Mouse (Mus musculus): Measurements from ENCODE around the gene Ncmap. TPM values are rescaled to one million over a fixed set of nuclear protein-coding genes. Genes with fewer than 3 reads are reported as not detected.
A peak's percentile ranks its signal among the peaks of the same experiment; 100 is the strongest.

Gene Ncmap
- total and polyA plus RNA-seq, 3 experiments = not detected

DNA sequence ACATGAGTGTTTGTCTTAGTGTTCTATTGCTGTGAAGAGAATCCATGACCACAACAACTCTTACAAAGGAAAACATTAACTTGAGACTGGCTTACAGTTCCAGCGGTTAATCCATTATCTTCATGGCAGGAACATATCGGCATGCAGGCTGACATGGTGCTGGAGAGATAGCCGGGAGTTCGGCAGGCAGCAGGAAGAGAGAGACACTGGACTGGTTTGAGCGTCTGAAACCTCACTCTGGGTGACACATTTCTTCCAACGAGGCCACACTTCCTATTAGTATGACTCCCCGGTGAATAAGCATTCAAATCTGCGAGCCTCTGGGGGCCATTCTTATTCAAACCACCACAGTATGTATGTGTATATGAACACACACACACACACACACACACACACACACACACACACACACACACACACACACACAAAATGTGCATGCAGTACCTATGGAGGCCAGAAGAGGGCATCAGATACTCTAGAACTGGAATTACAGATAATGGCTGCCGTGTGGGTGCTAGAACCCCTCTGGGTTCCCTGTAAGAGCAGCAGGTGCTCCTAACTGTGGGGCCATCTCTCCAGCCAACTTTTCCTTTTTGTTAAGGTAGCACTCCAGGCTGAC lies 42.0 kb upstream of the Ncmap start:
- DNase-seq (ENCODE audit: extremely low read depth) = peak; percentile 97
- Histone ChIP-seq H3K4me3 (replicated peaks in 1 of 3; ENCODE audit: low read depth in 2 of 3, low read length in 2 of 3, poor library complexity in 1 of 3) (peak overlapping the region in 1 of 3 experiments; percentile 20), H3K9me3 (replicated peaks; ENCODE audit: low read length) (no peaks in the 10 kb centered on the region), H3K36me3 (replicated peaks in 1 of 2; ENCODE audit: control insufficient read depth in 1 of 2, insufficient read depth in 1 of 2, low read length in 1 of 2) (no peaks in the 10 kb centered on the region), H3K9ac (ENCODE audit: insufficient read depth, low read depth) (peak overlapping the region; percentile 73), H3K27me3 (replicated peaks) (no peaks in the 10 kb centered on the region), H3K79me2 (replicated peaks; ENCODE audit: control insufficient read depth, extremely low read depth, insufficient read depth, poor library complexity, severe bottlenecking) (no peaks in the 10 kb centered on the region), H3K4me2 (ENCODE audit: insufficient read depth, low read depth, poor library complexity, severe bottlenecking) (peak overlapping the region; percentile 91), H3K4me1 (ENCODE audit: control insufficient read depth in 1 of 2, insufficient read depth in 2 of 2) (peaks cover 0 to 22% of the 10 kb centered on the region in 2 experiments; a peak in 2 of 4 replicates), H3K27ac (ENCODE audit: insufficient read depth, low read depth) (peak overlapping the region; percentile 94)
- in situ Hi-C loops (cut with MboI; ENCODE audit: low pct_ligation_motif_present, low pct_unique_long_range_greater_than_20kb, low sequenced_read_pairs) = no loop called here
- dilution Hi-C loops (cut with MboI; ENCODE audit: extremely low pct_ligation_motif_present, extremely low pct_unique_long_range_greater_than_20kb, low sequenced_read_pairs) = no loop called here
- TF ChIP-seq ZC3H11A (IDR thresholded peaks at IDR 0.05; ENCODE audit: low read depth, low read length) = no peak
- peak; percentile 88 for TF ChIP-seq JUN (IDR thresholded peaks at IDR 0.05; ENCODE audit: insufficient read depth, low read depth, low read length)
- TF ChIP-seq KAT2A (IDR thresholded peaks at IDR 0.05; ENCODE audit: insufficient replicate concordance, low read length) = no peak
- no peak for TF ChIP-seq USF1 (IDR thresholded peaks at IDR 0.05; ENCODE audit: low read depth, low read length)
- TF ChIP-seq SMC3 (IDR thresholded peaks at IDR 0.05; ENCODE audit: low read depth, low read length) = peak; percentile 60
- no peak for TF ChIP-seq MXI1 (IDR thresholded peaks at IDR 0.05; ENCODE audit: low read depth, low read length)
- TF ChIP-seq E2F4 (IDR thresholded peaks at IDR 0.05; ENCODE audit: insufficient replicate concordance, low read depth, low read length) = no peak
- no peak for TF ChIP-seq PAX5 (IDR thresholded peaks at IDR 0.05; ENCODE audit: low read length)
- TF ChIP-seq GABPA (IDR thresholded peaks at IDR 0.05; ENCODE audit: insufficient replicate concordance, low read depth, low read length) = no peak
- TF ChIP-seq BHLHE40 (IDR thresholded peaks at IDR 0.05; ENCODE audit: low read depth, low read length) = peak; percentile 78
- peak; percentile 62; the same call in 1 of the 2 replicates for TF ChIP-seq ELF1 (IDR thresholded peaks at IDR 0.05; ENCODE audit: low read depth, low read length)
- TF ChIP-seq NELFE (IDR thresholded peaks at IDR 0.05; ENCODE audit: low read depth, low read length) = no peak
- TF ChIP-seq JUND (conservative IDR thresholded peaks at IDR 0.05; ENCODE audit: low read depth, low read length) = peak; percentile 77
- 0 out of 2 replicates have a peak, but pooled peaks have one; percentile 40 for TF ChIP-seq MYC (IDR thresholded peaks at IDR 0.05; ENCODE audit: low read depth, low read length)
- no peak for TF ChIP-seq NRF1 (IDR thresholded peaks at IDR 0.05; ENCODE audit: low read depth, low read length)
- TF ChIP-seq IRF4 (IDR thresholded peaks at IDR 0.05; ENCODE audit: low read depth, low read length) = peak; percentile 94
- no peak for TF ChIP-seq ZKSCAN1 (IDR thresholded peaks at IDR 0.05; ENCODE audit: borderline replicate concordance, low read depth, low read length)
- TF ChIP-seq CHD1 (IDR thresholded peaks at IDR 0.05; ENCODE audit: low read depth, low read length) = no peak
- peak; percentile 84; the same call in 1 of the 2 replicates for TF ChIP-seq MAZ (IDR thresholded peaks at IDR 0.05; ENCODE audit: low read depth, low read length)
- no peak for TF ChIP-seq USF2 (conservative IDR thresholded peaks at IDR 0.05; ENCODE audit: low read depth, low read length)
- TF ChIP-seq MAFK (IDR thresholded peaks at IDR 0.05; ENCODE audit: insufficient replicate concordance, low read length) = peak; percentile 69; the same call in 1 of the 2 replicates
- peak; percentile 74 for TF ChIP-seq MEF2A (IDR thresholded peaks at IDR 0.05; ENCODE audit: borderline replicate concordance, low read depth, low read length)
- peak; percentile 83 for TF ChIP-seq TCF12 (IDR thresholded peaks at IDR 0.05; ENCODE audit: low read depth, low read length)
- peak; percentile 57; the same call in 1 of the 2 replicates for TF ChIP-seq TBP (conservative IDR thresholded peaks at IDR 0.05; ENCODE audit: low read depth, low read length)
- 0 out of 2 replicates have a peak, but pooled peaks have one; percentile 11 for TF ChIP-seq UBTF (IDR thresholded peaks at IDR 0.05; ENCODE audit: low read depth, low read length)
- TF ChIP-seq MAX (IDR thresholded peaks at IDR 0.05; ENCODE audit: low read length) = no peak; the same call in 1 of the 2 replicates
- TF ChIP-seq ZNF384 (IDR thresholded peaks at IDR 0.05; ENCODE audit: low read depth, low read length) = peak; percentile 32; the same call in 1 of the 2 replicates
- TF ChIP-seq POLR2A (IDR thresholded peaks at IDR 0.05; ENCODE audit: low read depth, low read length) = peak; percentile 55
- peak; percentile 20 to 74; a peak in 3 of 4 replicates for TF ChIP-seq CTCF (conservative IDR thresholded peaks at IDR 0.05 in 1 of 2, IDR thresholded peaks at IDR 0.05 in 1 of 2; ENCODE audit: low read depth in 2 of 2, low read length in 2 of 2)
- TF ChIP-seq RCOR1 (conservative IDR thresholded peaks at IDR 0.05; ENCODE audit: low read depth, low read length) = 0 out of 2 replicates have a peak, but pooled peaks have one; percentile 31
- no peak for TF ChIP-seq HCFC1 (IDR thresholded peaks at IDR 0.05; ENCODE audit: low read depth, low read length)
- TF ChIP-seq ZMIZ1 (IDR thresholded peaks at IDR 0.05; ENCODE audit: low read depth, low read length) = no peak
- peak; percentile 71 for TF ChIP-seq SIN3A (IDR thresholded peaks at IDR 0.05; ENCODE audit: low read length)
- TF ChIP-seq RAD21 (IDR thresholded peaks at IDR 0.05; ENCODE audit: low read depth, low read length) = peak; percentile 50
- TF ChIP-seq CHD2 (IDR thresholded peaks at IDR 0.05; ENCODE audit: low read length) = peak; percentile 68; the same call in 1 of the 2 replicates
- TF ChIP-seq EP300 (IDR thresholded peaks at IDR 0.05; ENCODE audit: low read length) = peak; percentile 87
- no peak for TF ChIP-seq POLR2AphosphoS2 (IDR thresholded peaks at IDR 0.05; ENCODE audit: low read depth, low read length)
- peak; percentile 85 for TF ChIP-seq ETS1 (conservative IDR thresholded peaks at IDR 0.05; ENCODE audit: low read depth, low read length)

Measured in CH12.LX (cell line).